Mouse (Mus musculus) heart, embryonic 13.5 days (tissue): ENCODE measurements at regions not wholly inside any gene's neighbourhood (a gene's known extent, or its start where the extent isn't known, plus 50 kb on each side); places are given as distances from the start of the nearest gene placed in this dataset.

Experiments used
- ATAC-seq: fragments of 200-750 bp; cut with Nextera tagmentation; 2 replicates; pipeline ENCODE4 v1.8.0; 2017; ENCODE audit warnings: moderate TSS enrichment; ENCODE audit not compliant: insufficient number of reproducible peaks, low FRiP score, low TSS enrichment; ENCODE audit errors: extremely low read depth
- H3K27ac ChIP-seq: fragments of 300-500 bp; sonication (generic); replicated peaks from 2 replicates; pipeline ENCODE4 v1.5.1; 2015; ENCODE audit warnings: moderate library complexity, mild to moderate bottlenecking, inconsistent platforms
- H3K27me3 ChIP-seq: fragments of 300-500 bp; sonication (generic); replicated peaks from 2 replicates; pipeline ENCODE4 v1.6.1; 2015; ENCODE audit warnings: mild to moderate bottlenecking, inconsistent platforms
- H3K36me3 ChIP-seq: fragments of 300-500 bp; sonication (generic); 2 replicates; pipeline ENCODE4 v1.6.1; 2015; ENCODE audit warnings: mild to moderate bottlenecking, inconsistent platforms
- H3K4me1 ChIP-seq: fragments of 300-500 bp; sonication (generic); 2 replicates; pipeline ENCODE4 v1.6.1; 2015; ENCODE audit warnings: inconsistent platforms
- H3K4me2 ChIP-seq: fragments of 300-500 bp; sonication (generic); 2 replicates; pipeline ENCODE4 v1.6.1; 2015; ENCODE audit warnings: inconsistent platforms, mild to moderate bottlenecking, moderate library complexity
- H3K4me3 ChIP-seq: fragments of 300-500 bp; sonication (generic); 2 replicates; pipeline ENCODE4 v1.5.1; 2015; ENCODE audit warnings: moderate library complexity, mild to moderate bottlenecking, inconsistent platforms
- H3K9ac ChIP-seq: fragments of 300-500 bp; sonication (generic); 2 replicates; pipeline ENCODE4 v1.6.1; 2015; ENCODE audit warnings: inconsistent platforms, mild to moderate bottlenecking, moderate library complexity
- H3K9me3 ChIP-seq: fragments of 300-500 bp; sonication (generic); 2 replicates; pipeline ENCODE4 v1.6.1; 2016; ENCODE audit warnings: inconsistent platforms
- WGBS: fragments of 180-500 bp; shearing (Covaris S2); methylation state at CpG from one replicate; pipeline ENCODE4 v1.1.7; 2015; ENCODE audit warnings: mixed read lengths; 5-methylcytosine and 5-hydroxymethylcytosine counted together

- Histone ChIP-seq H3K4me2 (no peak overlapping the region), H3K27ac (no peak overlapping the region), H3K9me3 (no peaks in the 10 kb centered on the region), H3K9ac (no peak overlapping the region), H3K36me3 (no peaks in the 10 kb centered on the region), H3K4me1 (peaks cover 15% of the 10 kb centered on the region), H3K27me3 (no peaks in the 10 kb centered on the region), H3K4me3 (no peak overlapping the region)
- no peak for ATAC-seq
- WGBS = 68% methylated on average over 14 of the region's 14 CpGs
Observed at GRCm38 (mm10) chr1:169155484-169156459, 375.5 kb downstream of the Nuf2 start.

GRCm38 (mm10) chr1:169142216-169142615 is 389.0 kb downstream of the Nuf2 start:
- Histone ChIP-seq H3K4me3 (no peak overlapping the region), H3K9me3 (peaks cover 10% of the 10 kb centered on the region), H3K4me1 (peaks cover 11% of the 10 kb centered on the region; the same call in 1 of the 2 replicates), H3K9ac (no peak overlapping the region), H3K4me2 (no peak overlapping the region), H3K27ac (no peak overlapping the region), H3K36me3 (no peaks in the 10 kb centered on the region), H3K27me3 (no peaks in the 10 kb centered on the region)
- WGBS = 60% methylated on average over 3 of the region's 3 CpGs
- no peak for ATAC-seq

- no peak overlapping the region for H3K27ac ChIP-seq
- no peak overlapping the region for H3K9ac ChIP-seq
- peaks cover 11% of the 10 kb centered on the region; the same call in 1 of the 2 replicates for H3K4me1 ChIP-seq
- 66% methylated on average over 3 of the region's 3 CpGs for WGBS
- no peak overlapping the region for H3K4me2 ChIP-seq
- H3K9me3 ChIP-seq = peaks cover 10% of the 10 kb centered on the region
- no peak overlapping the region for H3K4me3 ChIP-seq
- no peaks in the 10 kb centered on the region for H3K27me3 ChIP-seq
- no peaks in the 10 kb centered on the region for H3K36me3 ChIP-seq
- ATAC-seq = no peak
Observed at GRCm38 (mm10) chr1:169140056-169140455, 391.2 kb downstream of the Nuf2 start.

- peaks cover 10% of the 10 kb centered on the region for H3K9me3 ChIP-seq
- no peaks in the 10 kb centered on the region for H3K27me3 ChIP-seq
- H3K4me2 ChIP-seq = no peak overlapping the region
- no peak for ATAC-seq
- WGBS = 54% methylated on average over 5 of the region's 5 CpGs
- no peak overlapping the region for H3K27ac ChIP-seq
- H3K36me3 ChIP-seq = no peaks in the 10 kb centered on the region
- peaks cover 11% of the 10 kb centered on the region; the same call in 1 of the 2 replicates for H3K4me1 ChIP-seq
- H3K9ac ChIP-seq = no peak overlapping the region
- no peak overlapping the region for H3K4me3 ChIP-seq
Observed at GRCm38 (mm10) chr1:169139507-169139906, 391.8 kb downstream of the Nuf2 start.

GRCm38 (mm10) chr1:169139184-169139486 is 392.1 kb downstream of the Nuf2 start:
- WGBS = 71% methylated on average over 2 of the region's 2 CpGs
- H3K27ac ChIP-seq = no peak overlapping the region
- no peak overlapping the region for H3K9ac ChIP-seq
- peaks cover 10% of the 10 kb centered on the region for H3K9me3 ChIP-seq
- H3K4me1 ChIP-seq = peaks cover 11% of the 10 kb centered on the region; the same call in 1 of the 2 replicates
- H3K27me3 ChIP-seq = no peaks in the 10 kb centered on the region
- no peak overlapping the region for H3K4me2 ChIP-seq
- H3K4me3 ChIP-seq = no peak overlapping the region
- no peak for ATAC-seq
- no peaks in the 10 kb centered on the region for H3K36me3 ChIP-seq

GRCm38 (mm10) chr1:169138404-169139183 is 392.7 kb downstream of the Nuf2 start:
- H3K36me3 ChIP-seq = no peaks in the 10 kb centered on the region
- H3K9me3 ChIP-seq = peaks cover 5% of the 10 kb centered on the region; the same call in 1 of the 2 replicates
- no peaks in the 10 kb centered on the region for H3K27me3 ChIP-seq
- no peak for ATAC-seq
- H3K27ac ChIP-seq = no peak overlapping the region
- no peak overlapping the region for H3K4me3 ChIP-seq
- peaks cover 11% of the 10 kb centered on the region; the same call in 1 of the 2 replicates for H3K4me1 ChIP-seq
- H3K4me2 ChIP-seq = no peak overlapping the region
- WGBS = 59% methylated on average over 6 of the region's 6 CpGs
- H3K9ac ChIP-seq = no peak overlapping the region

GRCm38 (mm10) chr1:169135542-169135941 is 395.7 kb downstream of the Nuf2 start:
- Histone ChIP-seq H3K4me3 (no peak overlapping the region), H3K4me2 (no peak overlapping the region), H3K9me3 (no peaks in the 10 kb centered on the region), H3K4me1 (peaks cover 11% of the 10 kb centered on the region; the same call in 1 of the 2 replicates), H3K27me3 (no peaks in the 10 kb centered on the region), H3K36me3 (no peaks in the 10 kb centered on the region), H3K9ac (no peak overlapping the region), H3K27ac (no peak overlapping the region)
- ATAC-seq = no peak

- Histone ChIP-seq H3K27me3 (no peaks in the 10 kb centered on the region), H3K4me1 (peaks cover 10% of the 10 kb centered on the region), H3K27ac (no peak overlapping the region), H3K9me3 (no peaks in the 10 kb centered on the region), H3K4me2 (no peak overlapping the region), H3K36me3 (no peaks in the 10 kb centered on the region), H3K4me3 (no peak overlapping the region), H3K9ac (no peak overlapping the region)
- WGBS = 57% methylated on average over 4 of the region's 4 CpGs
- no peak for ATAC-seq
Observed at GRCm38 (mm10) chr1:169103669-169104068, 427.6 kb downstream of the Nuf2 start.

GRCm38 (mm10) chr1:169103113-169103512 is 428.2 kb downstream of the Nuf2 start:
- Histone ChIP-seq H3K27me3 (no peaks in the 10 kb centered on the region), H3K4me2 (no peak overlapping the region), H3K36me3 (no peaks in the 10 kb centered on the region), H3K9ac (no peak overlapping the region), H3K9me3 (no peaks in the 10 kb centered on the region), H3K4me1 (peaks cover 10% of the 10 kb centered on the region), H3K4me3 (no peak overlapping the region), H3K27ac (no peak overlapping the region)
- ATAC-seq = no peak
- WGBS = 80% methylated on average over 2 of the region's 2 CpGs

- no peaks in the 10 kb centered on the region for H3K27me3 ChIP-seq
- H3K27ac ChIP-seq = no peak overlapping the region
- H3K4me3 ChIP-seq = no peak overlapping the region
- peaks cover 23% of the 10 kb centered on the region for H3K4me1 ChIP-seq
- no peak overlapping the region for H3K4me2 ChIP-seq
- H3K36me3 ChIP-seq = no peaks in the 10 kb centered on the region
- ATAC-seq = no peak
- no peak overlapping the region for H3K9ac ChIP-seq
- H3K9me3 ChIP-seq = no peaks in the 10 kb centered on the region
- WGBS = 34% methylated on average over 5 of the region's 5 CpGs
Observed at GRCm38 (mm10) chr1:169099221-169099620, 432.0 kb downstream of the Nuf2 start.

- Histone ChIP-seq H3K27me3 (no peaks in the 10 kb centered on the region), H3K36me3 (no peaks in the 10 kb centered on the region), H3K4me2 (peak overlapping the region; percentile 45), H3K27ac (0 out of 2 replicates have a peak overlapping the region, but pooled peaks have one; percentile 2), H3K4me3 (no peak overlapping the region), H3K9ac (no peak overlapping the region), H3K4me1 (peaks cover 23% of the 10 kb centered on the region), H3K9me3 (no peaks in the 10 kb centered on the region)
- WGBS = 31% methylated on average over 5 of the region's 5 CpGs
- ATAC-seq = no peak
Observed at GRCm38 (mm10) chr1:169096737-169097136, 434.5 kb downstream of the Nuf2 start.
